ENCODE assay signal across 8 mouse cellular contexts in genomic region chrX:160765389-160766232, GRCm38 (mm10). TPM values are rescaled to one million over a fixed set of nuclear protein-coding genes. Genes with fewer than 3 reads are reported as not detected.
DNase-seq lines count a peak whose midpoint lies in the region; ATAC-seq lines count a peak whose summit lies in the region.

No protein-coding gene starts in this region.

- H3K9ac ChIP-seq in hindbrain, embryonic 11.5 days (ENCODE audit: low read depth, low read length): no peak overlapping the region
- peak overlapping the region; percentile 52 for H3K9ac ChIP-seq in lung, embryonic 16.5 days (ENCODE audit: low read length)

- 34% methylated on average over 30 of the region's 30 CpGs for WGBS in hindbrain, embryonic 11.5 days
- WGBS in lung, embryonic 16.5 days: 25% methylated on average over 30 of the region's 30 CpGs

- peak; percentile 91 for DNase-seq in NIH3T3 (ENCODE audit: low read depth)
- DNase-seq in cerebellum, adult 9-11 months: peak; percentile 86
- DNase-seq in frontal cortex, adult 2 months (ENCODE audit: extremely low spot score in 1 of 2, low spot score in 1 of 2): peak; percentile 68 to 98
- DNase-seq in hindbrain, embryonic 11.5 days (ENCODE audit: low spot score): peak; percentile 89
- peak; percentile 82 for DNase-seq in layer of hippocampus, adult 9-11 months
- DNase-seq in ovary, adult 18-20 months (ENCODE audit: low spot score): peak; percentile 76
- peak; percentile 89 for DNase-seq in thymus, postnatal 0 days (ENCODE audit: low spot score)

- no peaks in the 10 kb centered on the region for H3K9me3 ChIP-seq in hindbrain, embryonic 11.5 days (ENCODE audit: control insufficient read depth, low read length)
- H3K9me3 ChIP-seq in lung, embryonic 16.5 days (ENCODE audit: control insufficient read depth, low read length): no peaks in the 10 kb centered on the region

- ATAC-seq in hindbrain, embryonic 11.5 days (ENCODE audit: low FRiP score): peak; percentile 98
- ATAC-seq in lung, embryonic 16.5 days (ENCODE audit: low read depth): peak; percentile 97

- peak overlapping the region; percentile 29 for H3K4me2 ChIP-seq in hindbrain, embryonic 11.5 days (replicated peaks; ENCODE audit: low read depth, low read length)
- peak overlapping the region; percentile 50 for H3K4me2 ChIP-seq in lung, embryonic 16.5 days (ENCODE audit: low read depth, low read length)

- H3K4me3 ChIP-seq in hindbrain, embryonic 11.5 days (ENCODE audit: low read depth, low read length): peak overlapping the region; percentile 41
- peak overlapping the region; percentile 59 for H3K4me3 ChIP-seq in lung, embryonic 16.5 days (ENCODE audit: low read length)

- H3K4me1 ChIP-seq in hindbrain, embryonic 11.5 days (replicated peaks; ENCODE audit: control insufficient read depth, insufficient read depth, low read length): no peaks in the 10 kb centered on the region
- H3K4me1 ChIP-seq in lung, embryonic 16.5 days (replicated peaks; ENCODE audit: control insufficient read depth, insufficient read depth, low read length): no peaks in the 10 kb centered on the region

- peaks cover 8% of the 10 kb centered on the region; the same call in 1 of the 2 replicates for H3K27me3 ChIP-seq in hindbrain, embryonic 11.5 days (ENCODE audit: control insufficient read depth, insufficient read depth, low read length)
- peaks cover 2% of the 10 kb centered on the region for H3K27me3 ChIP-seq in lung, embryonic 16.5 days (ENCODE audit: control insufficient read depth, insufficient read depth, low read depth, low read length)

- no peaks in the 10 kb centered on the region for H3K36me3 ChIP-seq in hindbrain, embryonic 11.5 days (ENCODE audit: control insufficient read depth, insufficient read depth, low read length)
- no peaks in the 10 kb centered on the region for H3K36me3 ChIP-seq in lung, embryonic 16.5 days (ENCODE audit: control insufficient read depth, insufficient read depth, low read length)

- H3K27ac ChIP-seq in hindbrain, embryonic 11.5 days (ENCODE audit: low read depth, low read length): no peak overlapping the region
- no peak overlapping the region for H3K27ac ChIP-seq in lung, embryonic 16.5 days (ENCODE audit: low read length)

RNA-seq across cellular contexts. Expression of gene Rs1, which starts 2.2 kb away (rescaled TPM):
- polyA plus RNA-seq in frontal cortex, adult 2 months (2012; rRNA removed): 0.02 TPM in 2 replicates
- polyA plus RNA-seq in hindbrain, embryonic 11.5 days (2014; fragmentation: Nextera tagmentation; extraction: Ambion mirVana): 0.08 TPM in 1 of 2 replicates, not detected in the other
- polyA plus RNA-seq in lung, embryonic 16.5 days (2015; fragmentation: Nextera tagmentation; extraction: Ambion mirVana): 0.14 TPM in 1 of 2 replicates, not detected in the other
- not detected in 2 replicates for polyA plus RNA-seq in thymus, postnatal 0 days (2015; fragmentation: Nextera tagmentation; extraction: Ambion mirVana)

RNA-seq across cellular contexts. Expression of gene Ppef1, which starts 30.0 kb away (rescaled TPM):
- 0.21 and 1.5 TPM in 2 replicates for polyA plus RNA-seq in frontal cortex, adult 2 months (2012; rRNA removed)
- polyA plus RNA-seq in hindbrain, embryonic 11.5 days (2014; fragmentation: Nextera tagmentation; extraction: Ambion mirVana): 0.10 TPM in 1 of 2 replicates, not detected in the other
- 0.08 and 0.13 TPM in 2 replicates for polyA plus RNA-seq in lung, embryonic 16.5 days (2015; fragmentation: Nextera tagmentation; extraction: Ambion mirVana)
- polyA plus RNA-seq in thymus, postnatal 0 days (2015; fragmentation: Nextera tagmentation; extraction: Ambion mirVana): 0.07 and 0.12 TPM in 2 replicates
